Mouse (Mus musculus) cerebellum, postnatal 14 days (tissue): ENCODE data around the gene Zfhx3.

Experiments used
- DNase-seq, 2 experiments: peaks; one replicate each; pipeline ENCODE4 v3.0.0; 2021; ENCODE audit warnings: mixed read lengths in 2 of 2

Gene Zfhx3

GRCm38 (mm10) chr8:108706848-108707541, 764.6 kb downstream of the Zfhx3 start:
- no peak for DNase-seq

GRCm38 (mm10) chr8:108707576-108708281, 765.3 kb downstream of the Zfhx3 start:
- no peak for DNase-seq

GRCm38 (mm10) chr8:108708833-108709387, 766.5 kb downstream of the Zfhx3 start:
- no peak for DNase-seq

GRCm38 (mm10) chr8:108709441-108709840, 767.0 kb downstream of the Zfhx3 start:
- DNase-seq, result no peak

- no peak for DNase-seq
Measured at GRCm38 (mm10) chr8:108709928-108710606, 767.6 kb downstream of the Zfhx3 start.

GRCm38 (mm10) chr8:108710607-108711489, 768.4 kb downstream of the Zfhx3 start:
- DNase-seq, result no peak

- DNase-seq, result no peak
Measured at GRCm38 (mm10) chr8:108711490-108711793, 769.0 kb downstream of the Zfhx3 start.

- DNase-seq, result no peak
Measured at GRCm38 (mm10) chr8:108712001-108712411, 769.6 kb downstream of the Zfhx3 start.

- no peak for DNase-seq
Measured at GRCm38 (mm10) chr8:108712607-108713006, 770.2 kb downstream of the Zfhx3 start.

GRCm38 (mm10) chr8:108713346-108714142, 771.1 kb downstream of the Zfhx3 start:
- DNase-seq, result no peak

- no peak for DNase-seq
Measured at GRCm38 (mm10) chr8:108714143-108714635, 771.7 kb downstream of the Zfhx3 start.

- peak; percentile 36 to 42 for DNase-seq
Measured at GRCm38 (mm10) chr8:108714636-108715415, 772.4 kb downstream of the Zfhx3 start.

- DNase-seq, result no peak
Measured at GRCm38 (mm10) chr8:108715416-108715948, 773.0 kb downstream of the Zfhx3 start.

- no peak for DNase-seq
Measured at GRCm38 (mm10) chr8:108716291-108716811, 773.9 kb downstream of the Zfhx3 start.

GRCm38 (mm10) chr8:108717545-108717944, 775.1 kb downstream of the Zfhx3 start:
- no peak for DNase-seq

GRCm38 (mm10) chr8:108718031-108718430, 775.6 kb downstream of the Zfhx3 start:
- no peak for DNase-seq

- DNase-seq, result no peak
Measured at GRCm38 (mm10) chr8:108720840-108721239, 778.4 kb downstream of the Zfhx3 start.

GRCm38 (mm10) chr8:108722671-108723513, 780.4 kb downstream of the Zfhx3 start:
- DNase-seq, result peak; percentile 77 to 83

GRCm38 (mm10) chr8:108723636-108724035, 781.2 kb downstream of the Zfhx3 start:
- DNase-seq, result no peak
